Mouse (Mus musculus) erythroblast, embryonic 14.5 days (primary cell): ENCODE results near the gene Sept1. TPM values are rescaled to one million over a fixed set of nuclear protein-coding genes. Genes with fewer than 3 reads are reported as not detected.
"Not testable (repeated sequence)": the region's sequence is repeated elsewhere in the genome, so short reads cannot be mapped to it uniquely, and the experiment has no call there.

Experiments used
- H3K27me3 ChIP-seq: 2 replicates; pipeline ENCODE4 v1.6.1; 2012; ENCODE audit warnings: inconsistent platforms; ENCODE audit not compliant: control insufficient read depth
- H3K36me3 ChIP-seq: 2 replicates; pipeline ENCODE4 v1.6.1; 2012; ENCODE audit warnings: mild to moderate bottlenecking, inconsistent platforms; ENCODE audit not compliant: control insufficient read depth
- H3K4me1 ChIP-seq: 2 replicates; pipeline ENCODE4 v1.6.1; 2012; ENCODE audit warnings: inconsistent platforms; ENCODE audit not compliant: control insufficient read depth
- H3K4me3 ChIP-seq: replicated peaks from 2 replicates; pipeline ENCODE3; 2012; ENCODE audit warnings: moderate library complexity, mild to moderate bottlenecking, inconsistent platforms
- H3K9me3 ChIP-seq: 2 replicates; pipeline ENCODE4 v1.6.1; 2012; ENCODE audit warnings: low read length, inconsistent platforms, mixed read lengths; ENCODE audit not compliant: control insufficient read depth
- GATA1 ChIP-seq: IDR thresholded peaks from 2 replicates; pipeline ENCODE4 v1.6.1; 2012; ENCODE audit warnings: low read length, inconsistent platforms, mixed read lengths
- TAL1 ChIP-seq: IDR thresholded peaks from 3 replicates; pipeline ENCODE4 v1.6.1; 2012; ENCODE audit warnings: low read length, inconsistent platforms, mixed read lengths
- polyA plus RNA-seq: library from polyadenylated mRNA; stranded (reverse); fragments of >175 nt; gene quantifications from 2 replicates; pipeline ENCODE4 v1.2.3, GENCODE M21; 2012

Gene Sept1
- polyA plus RNA-seq, 1 experiment = 36.2 TPM

DNA sequence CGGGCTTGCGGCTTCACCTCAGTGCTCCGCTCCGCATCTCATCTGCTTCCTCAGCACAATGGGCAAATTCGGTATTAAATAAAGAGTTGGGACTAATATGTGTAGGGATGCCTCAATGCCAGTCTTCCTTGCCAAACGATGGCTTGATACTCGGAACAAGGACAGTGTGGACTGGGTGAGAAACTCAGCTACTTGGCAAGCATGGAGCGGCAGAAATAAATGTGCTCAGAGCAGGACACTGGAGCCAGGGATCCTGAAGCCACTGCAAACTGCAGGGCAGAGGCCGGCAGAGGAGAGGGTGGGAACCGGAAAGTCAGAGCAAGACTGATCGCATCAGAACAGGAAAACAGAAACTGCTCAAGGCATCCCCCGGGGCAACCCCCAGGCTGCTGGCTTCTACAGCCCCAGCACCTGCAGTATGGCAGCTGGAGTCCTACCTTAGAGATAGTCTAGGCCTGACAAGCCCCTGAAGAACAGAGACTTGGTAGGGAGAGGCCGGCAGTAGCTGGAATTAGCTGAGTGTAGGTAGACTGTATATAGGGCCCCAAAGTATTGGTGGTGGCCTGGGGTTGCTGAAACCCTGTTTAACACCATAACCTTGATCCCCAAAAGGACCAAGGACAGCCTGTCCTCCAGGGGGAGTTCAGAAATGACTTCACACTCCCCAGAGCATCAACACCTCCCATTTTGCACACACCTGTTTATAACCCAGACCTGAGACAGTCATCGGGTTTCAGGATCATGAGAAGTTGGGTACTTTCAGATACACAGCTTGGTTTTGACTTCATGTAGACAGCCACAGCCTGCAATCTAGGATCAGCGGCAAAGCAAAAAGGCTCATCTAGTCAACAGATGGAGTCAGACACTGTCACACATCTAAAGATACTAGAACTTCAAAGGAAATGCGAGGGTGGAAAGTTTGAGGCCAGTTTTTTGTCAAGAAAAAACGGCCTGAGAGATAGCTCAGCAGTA is 44.3 kb downstream of the Sept1 start:
- Histone ChIP-seq H3K9me3 (no peaks in the 10 kb centered on the region), H3K4me1 (peaks cover 37% of the 10 kb centered on the region), H3K36me3 (peaks cover 37% of the 10 kb centered on the region), H3K27me3 (no peaks in the 10 kb centered on the region), H3K4me3 (no peak overlapping the region)
- TF ChIP-seq GATA1 = no peak
- TF ChIP-seq TAL1 = no peak

DNA sequence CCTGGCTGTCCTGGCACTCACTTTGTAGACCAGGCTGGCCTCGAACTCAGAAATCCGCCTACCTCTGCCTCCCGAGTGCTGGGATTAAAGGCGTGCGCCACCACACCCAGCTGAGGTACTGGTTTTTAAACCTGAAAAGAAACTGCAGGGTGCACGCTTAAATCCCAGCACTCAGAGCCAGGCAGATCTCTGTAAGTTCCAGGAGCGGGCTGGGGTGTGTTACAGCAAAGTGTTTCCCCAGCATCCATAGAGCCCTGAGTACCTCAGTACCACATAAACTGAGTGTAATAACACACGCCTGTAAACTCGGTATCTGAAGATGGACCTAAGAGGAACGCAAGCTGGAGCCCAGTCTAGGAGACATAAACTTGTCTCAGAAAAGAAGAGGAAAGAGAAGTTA is 45.6 kb downstream of the Sept1 start:
- peaks cover 42% of the 10 kb centered on the region for H3K4me1 ChIP-seq
- peaks cover 24% of the 10 kb centered on the region for H3K36me3 ChIP-seq
- H3K9me3 ChIP-seq = no peaks in the 10 kb centered on the region
- no peaks in the 10 kb centered on the region for H3K27me3 ChIP-seq
- no peak overlapping the region for H3K4me3 ChIP-seq
- TF ChIP-seq GATA1 (no peak), TAL1 (no peak)

DNA sequence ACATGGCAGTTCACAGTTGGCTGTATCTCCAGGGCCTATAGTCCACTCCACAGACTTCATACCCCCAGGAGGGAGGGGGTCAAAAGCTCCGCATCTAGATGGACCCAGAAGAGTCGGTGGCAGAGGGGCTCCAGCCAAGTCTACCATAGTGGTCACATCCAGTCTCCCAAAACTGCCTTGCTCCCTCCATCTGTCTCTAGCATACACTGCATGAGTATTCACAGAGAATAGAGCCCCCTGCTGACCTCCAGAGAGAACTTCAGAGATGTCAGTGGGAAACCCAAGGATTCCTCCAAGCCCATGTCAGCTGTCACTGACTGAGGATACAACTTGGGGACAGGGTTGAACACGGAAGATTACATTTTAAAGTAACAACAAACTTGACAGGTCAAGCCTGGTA is 47.3 kb downstream of the Sept1 start:
- no peaks in the 10 kb centered on the region for H3K9me3 ChIP-seq
- no peak overlapping the region for H3K4me3 ChIP-seq
- TF ChIP-seq TAL1 (no peak), GATA1 (no peak)
- H3K36me3 ChIP-seq = peaks cover 7% of the 10 kb centered on the region
- H3K4me1 ChIP-seq = peaks cover 51% of the 10 kb centered on the region
- no peaks in the 10 kb centered on the region for H3K27me3 ChIP-seq

- peaks cover 3% of the 10 kb centered on the region; the same call in 1 of the 2 replicates for H3K36me3 ChIP-seq
- no peaks in the 10 kb centered on the region for H3K9me3 ChIP-seq
- no peak for TF ChIP-seq GATA1
- no peak for TF ChIP-seq TAL1
- no peaks in the 10 kb centered on the region for H3K27me3 ChIP-seq
- H3K4me3 ChIP-seq = no peak overlapping the region
- H3K4me1 ChIP-seq = peaks cover 55% of the 10 kb centered on the region
Measured at GRCm38 (mm10) chr7:127184720-127185119, 48.2 kb downstream of the Sept1 start.

DNA sequence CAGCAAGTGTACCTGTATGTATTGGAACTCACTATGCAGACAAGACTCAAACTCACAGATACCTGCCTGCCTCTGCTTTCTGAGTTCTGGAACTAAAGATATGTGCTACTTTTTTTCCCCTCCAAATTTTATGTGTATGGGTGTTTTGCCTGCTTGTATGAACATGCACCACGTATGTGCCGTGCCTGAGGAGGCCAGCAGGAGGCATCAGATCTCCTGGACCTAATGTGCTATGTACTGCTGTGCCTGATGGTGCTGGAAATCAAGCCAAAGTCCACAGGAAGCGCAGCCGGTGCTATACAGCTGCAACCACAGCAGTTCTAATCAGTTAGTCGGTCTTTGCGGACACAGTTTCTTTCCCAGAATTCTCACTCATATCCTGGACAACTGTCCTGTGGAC is 49.1 kb downstream of the Sept1 start:
- TF ChIP-seq GATA1 (no peak), TAL1 (no peak)
- H3K9me3 ChIP-seq = peaks cover 2% of the 10 kb centered on the region; the same call in 1 of the 2 replicates
- no peaks in the 10 kb centered on the region for H3K27me3 ChIP-seq
- peaks cover 51% of the 10 kb centered on the region for H3K4me1 ChIP-seq
- no peak overlapping the region for H3K4me3 ChIP-seq
- no peaks in the 10 kb centered on the region for H3K36me3 ChIP-seq

DNA sequence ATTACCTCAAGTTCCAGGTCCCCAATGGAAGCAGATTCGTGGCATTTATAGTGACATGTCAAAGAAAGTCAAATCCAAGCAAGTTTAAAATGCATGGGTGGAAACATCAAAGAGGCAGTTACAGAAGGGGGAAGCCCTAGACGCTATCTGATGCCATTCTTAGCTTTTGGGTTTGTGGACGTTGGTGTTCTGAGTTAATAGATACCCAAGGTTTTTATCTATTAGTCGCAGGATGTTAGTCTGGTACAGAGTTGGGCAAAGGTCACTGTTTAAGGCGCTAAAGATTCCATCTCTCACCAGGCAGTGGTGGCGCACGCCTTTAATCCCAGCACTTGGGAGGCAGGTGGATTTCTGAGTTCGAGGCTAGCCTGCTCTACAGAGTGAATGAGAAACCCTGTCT is 49.6 kb downstream of the Sept1 start:
- Histone ChIP-seq H3K4me3 (no peak overlapping the region), H3K27me3 (no peaks in the 10 kb centered on the region), H3K36me3 (no peaks in the 10 kb centered on the region), H3K9me3 (peaks cover 2% of the 10 kb centered on the region; the same call in 1 of the 2 replicates), H3K4me1 (peaks cover 49% of the 10 kb centered on the region)
- TF ChIP-seq TAL1 = no peak; the same call in 2 of the 3 replicates
- TF ChIP-seq GATA1 = peak; percentile 43; the same call in 1 of the 2 replicates

GRCm38 (mm10) chr7:127181724-127182123 is 51.2 kb downstream of the Sept1 start:
- peaks cover 55% of the 10 kb centered on the region for H3K4me1 ChIP-seq
- not testable (repeated sequence) for H3K27me3 ChIP-seq, H3K4me3 ChIP-seq, H3K9me3 ChIP-seq, H3K36me3 ChIP-seq

DNA sequence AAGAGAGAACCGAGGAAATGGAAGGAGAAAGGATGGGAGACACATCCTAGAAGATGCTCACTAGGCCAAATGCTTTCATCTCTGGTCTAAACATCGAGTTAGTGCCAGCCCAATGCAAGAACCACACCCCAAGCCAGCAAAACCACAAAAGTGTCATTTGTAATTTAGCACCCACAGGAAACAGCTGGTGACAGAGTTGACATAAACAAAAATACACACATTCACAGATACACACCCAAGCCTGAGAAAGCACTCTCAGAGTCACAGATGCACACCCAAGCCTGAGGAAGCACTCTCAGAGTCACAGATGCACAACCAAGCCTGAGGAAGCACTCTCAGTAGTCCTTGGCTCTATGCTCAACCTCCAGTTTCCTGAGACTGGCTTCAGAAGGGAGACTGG is 52.1 kb downstream of the Sept1 start:
- Histone ChIP-seq H3K36me3 (no peaks in the 10 kb centered on the region), H3K9me3 (peaks cover 2% of the 10 kb centered on the region; the same call in 1 of the 2 replicates), H3K4me1 (peaks cover 55% of the 10 kb centered on the region), H3K27me3 (no peaks in the 10 kb centered on the region), H3K4me3 (no peak overlapping the region)
- TF ChIP-seq TAL1 (no peak), GATA1 (no peak)

DNA sequence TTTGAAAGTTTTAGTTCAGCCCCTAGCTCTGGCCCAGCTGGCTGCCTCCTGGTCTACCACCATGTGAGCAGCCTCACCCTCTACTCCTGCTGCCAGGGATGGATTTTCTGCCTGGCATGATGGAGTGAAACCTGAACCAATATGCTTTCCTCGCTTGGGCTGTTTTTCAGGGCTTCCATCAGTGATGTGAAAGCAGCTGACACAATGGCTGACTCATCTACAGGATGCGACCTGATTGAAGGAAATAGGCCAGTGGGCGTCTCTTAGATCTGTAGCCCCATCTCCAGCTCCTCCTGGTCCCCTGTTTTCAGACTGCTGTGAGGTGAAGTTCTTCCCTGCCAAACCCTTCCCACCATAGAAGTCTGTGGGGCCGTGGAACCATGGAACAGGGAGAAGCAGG is 56.0 kb downstream of the Sept1 start:
- H3K4me1 ChIP-seq = peaks cover 26% of the 10 kb centered on the region
- no peaks in the 10 kb centered on the region for H3K27me3 ChIP-seq
- TF ChIP-seq TAL1 (no peak), GATA1 (no peak)
- H3K9me3 ChIP-seq = peaks cover 2% of the 10 kb centered on the region
- H3K36me3 ChIP-seq = no peaks in the 10 kb centered on the region
- H3K4me3 ChIP-seq = no peak overlapping the region
